Mouse (Mus musculus) stomach, embryonic 16.5 days (tissue): ENCODE measurements around the gene Entpd1. TPM values are rescaled to one million over a fixed set of nuclear protein-coding genes. Genes with fewer than 3 reads are reported as not detected.

Source experiments
- ATAC-seq: fragments of 200-750 bp; cut with Nextera tagmentation; 2 replicates; pipeline ENCODE4 v1.8.0; 2017; ENCODE audit warnings: moderate number of reproducible peaks, moderate TSS enrichment; ENCODE audit not compliant: insufficient read depth, low FRiP score
- H3K27ac ChIP-seq: fragments of 300-500 bp; sonication (generic); 2 replicates; pipeline ENCODE4 v1.5.1; 2014; ENCODE audit warnings: low read length
- H3K27me3 ChIP-seq: fragments of 300-500 bp; sonication (generic); 2 replicates; pipeline ENCODE4 v1.6.1; 2014; ENCODE audit warnings: low read length, control low read depth, mixed read lengths; ENCODE audit not compliant: control insufficient read depth, insufficient read depth
- H3K36me3 ChIP-seq: fragments of 300-500 bp; sonication (generic); 2 replicates; pipeline ENCODE4 v1.6.1; 2014; ENCODE audit warnings: low read length; ENCODE audit not compliant: control insufficient read depth, insufficient read depth
- H3K4me1 ChIP-seq: fragments of 300-500 bp; sonication (generic); 2 replicates; pipeline ENCODE4 v1.6.1; 2014; ENCODE audit warnings: low read length, control low read depth, mixed read lengths; ENCODE audit not compliant: control insufficient read depth, insufficient read depth
- H3K4me2 ChIP-seq: fragments of 300-500 bp; sonication (generic); 2 replicates; pipeline ENCODE4 v1.6.1; 2014; ENCODE audit warnings: low read depth, low read length, mixed read lengths
- H3K4me3 ChIP-seq: fragments of 300-500 bp; sonication (generic); replicated peaks from 2 replicates; pipeline ENCODE4 v1.5.1; 2014; ENCODE audit warnings: mild to moderate bottlenecking, low read length
- H3K9ac ChIP-seq: fragments of 300-500 bp; sonication (generic); 2 replicates; pipeline ENCODE4 v1.6.1; 2014; ENCODE audit warnings: low read length
- H3K9me3 ChIP-seq: fragments of 300-500 bp; sonication (generic); replicated peaks from 2 replicates; pipeline ENCODE4 v1.6.1; 2016; ENCODE audit warnings: low read length, control low read depth; ENCODE audit not compliant: control insufficient read depth
- WGBS: fragments of 180-500 bp; shearing (Covaris S2); extraction: QIAGEN DNeasy Blood & Tissue Kit; methylation state at CpG from one replicate; pipeline ENCODE4 v1.1.7; 2014; 5-methylcytosine and 5-hydroxymethylcytosine counted together
- polyA plus RNA-seq: library from polyadenylated mRNA; unstranded; fragments of >200 nt; fragmentation: Nextera tagmentation; extraction: Ambion mirVana; gene quantifications from 2 replicates; pipeline ENCODE4 v1.2.1, GENCODE M21; 2015

The Entpd1 gene
- polyA plus RNA-seq, 1 experiment from 2014 or later = 16.2 TPM

- H3K4me3 ChIP-seq = no peak overlapping the region
- no peak overlapping the region for H3K9ac ChIP-seq
- H3K4me1 ChIP-seq = no peaks in the 10 kb centered on the region
- H3K4me2 ChIP-seq = no peak overlapping the region
- no peaks in the 10 kb centered on the region for H3K9me3 ChIP-seq
- no peaks in the 10 kb centered on the region for H3K36me3 ChIP-seq
- no peaks in the 10 kb centered on the region for H3K27me3 ChIP-seq
- no peak for ATAC-seq
- no peak overlapping the region for H3K27ac ChIP-seq
- 82% methylated on average over 1 of the region's 1 CpGs for WGBS
These were observed 21.0 kb downstream of the Entpd1 start for GRCm38 (mm10) chr19:40633144-40633543.

GRCm38 (mm10) chr19:40637091-40637490 is 24.9 kb downstream of the Entpd1 start:
- WGBS = 34% methylated on average over 4 of the region's 4 CpGs
- H3K9ac ChIP-seq = no peak overlapping the region
- no peaks in the 10 kb centered on the region for H3K27me3 ChIP-seq
- H3K36me3 ChIP-seq = no peaks in the 10 kb centered on the region
- no peaks in the 10 kb centered on the region for H3K9me3 ChIP-seq
- no peak overlapping the region for H3K4me3 ChIP-seq
- no peaks in the 10 kb centered on the region for H3K4me1 ChIP-seq
- H3K4me2 ChIP-seq = no peak overlapping the region
- H3K27ac ChIP-seq = peak overlapping the region; percentile 25; the same call in 1 of the 2 replicates
- ATAC-seq = 0 out of 2 replicates have a peak, but pooled peaks have one; percentile 44

- peak overlapping the region; percentile 25; the same call in 1 of the 2 replicates for H3K27ac ChIP-seq
- WGBS = 73% methylated on average over 7 of the region's 7 CpGs
- H3K4me3 ChIP-seq = no peak overlapping the region
- H3K9me3 ChIP-seq = no peaks in the 10 kb centered on the region
- no peaks in the 10 kb centered on the region for H3K36me3 ChIP-seq
- H3K4me1 ChIP-seq = no peaks in the 10 kb centered on the region
- no peaks in the 10 kb centered on the region for H3K27me3 ChIP-seq
- no peak overlapping the region for H3K9ac ChIP-seq
- H3K4me2 ChIP-seq = no peak overlapping the region
- no peak for ATAC-seq
These were observed 25.4 kb downstream of the Entpd1 start for GRCm38 (mm10) chr19:40637601-40638000.

- Histone ChIP-seq H3K4me1 (no peaks in the 10 kb centered on the region), H3K9ac (no peak overlapping the region), H3K9me3 (no peaks in the 10 kb centered on the region), H3K36me3 (no peaks in the 10 kb centered on the region), H3K27me3 (no peaks in the 10 kb centered on the region), H3K4me2 (no peak overlapping the region), H3K27ac (peak overlapping the region; percentile 14; the same call in 1 of the 2 replicates), H3K4me3 (no peak overlapping the region)
- 87% methylated on average over 5 of the region's 5 CpGs for WGBS
- ATAC-seq = no peak
These were observed 26.4 kb downstream of the Entpd1 start for GRCm38 (mm10) chr19:40638582-40638981.

GRCm38 (mm10) chr19:40639729-40640304 is 27.7 kb downstream of the Entpd1 start:
- Histone ChIP-seq H3K9me3 (no peaks in the 10 kb centered on the region), H3K27ac (no peak overlapping the region), H3K36me3 (no peaks in the 10 kb centered on the region), H3K27me3 (no peaks in the 10 kb centered on the region), H3K9ac (no peak overlapping the region), H3K4me3 (no peak overlapping the region), H3K4me1 (no peaks in the 10 kb centered on the region), H3K4me2 (no peak overlapping the region)
- WGBS = 82% methylated on average over 11 of the region's 11 CpGs
- no peak for ATAC-seq

GRCm38 (mm10) chr19:40640799-40641198 is 28.6 kb downstream of the Entpd1 start:
- H3K4me3 ChIP-seq = no peak overlapping the region
- no peak overlapping the region for H3K4me2 ChIP-seq
- H3K9ac ChIP-seq = no peak overlapping the region
- no peak overlapping the region for H3K27ac ChIP-seq
- no peaks in the 10 kb centered on the region for H3K36me3 ChIP-seq
- H3K27me3 ChIP-seq = no peaks in the 10 kb centered on the region
- WGBS = 83% methylated on average over 2 of the region's 2 CpGs
- no peaks in the 10 kb centered on the region for H3K4me1 ChIP-seq
- no peaks in the 10 kb centered on the region for H3K9me3 ChIP-seq
- no peak for ATAC-seq

- Histone ChIP-seq H3K9me3 (no peaks in the 10 kb centered on the region), H3K4me1 (no peaks in the 10 kb centered on the region; the same call in 1 of the 2 replicates), H3K4me2 (no peak overlapping the region), H3K27me3 (no peaks in the 10 kb centered on the region), H3K27ac (no peak overlapping the region), H3K36me3 (no peaks in the 10 kb centered on the region), H3K4me3 (no peak overlapping the region), H3K9ac (no peak overlapping the region)
- 87% methylated on average over 1 of the region's 1 CpGs for WGBS
- ATAC-seq = no peak
These were observed 31.7 kb downstream of the Entpd1 start for GRCm38 (mm10) chr19:40643846-40644245.

- Histone ChIP-seq H3K4me2 (no peak overlapping the region), H3K4me1 (no peaks in the 10 kb centered on the region; the same call in 1 of the 2 replicates), H3K36me3 (no peaks in the 10 kb centered on the region), H3K4me3 (no peak overlapping the region), H3K9me3 (no peaks in the 10 kb centered on the region), H3K9ac (no peak overlapping the region), H3K27me3 (no peaks in the 10 kb centered on the region), H3K27ac (no peak overlapping the region)
- ATAC-seq = no peak
- 53% methylated on average over 6 of the region's 6 CpGs for WGBS
These were observed 34.2 kb downstream of the Entpd1 start for GRCm38 (mm10) chr19:40646379-40646778.

- ATAC-seq = peak; percentile 62; the same call in 1 of the 2 replicates
- Histone ChIP-seq H3K9ac (no peak overlapping the region), H3K4me2 (no peak overlapping the region), H3K9me3 (no peaks in the 10 kb centered on the region), H3K36me3 (no peaks in the 10 kb centered on the region), H3K4me1 (no peaks in the 10 kb centered on the region; the same call in 1 of the 2 replicates), H3K27me3 (no peaks in the 10 kb centered on the region), H3K27ac (peak overlapping the region; percentile 49; the same call in 1 of the 2 replicates), H3K4me3 (no peak overlapping the region)
- WGBS = 39% methylated on average over 9 of the region's 9 CpGs
These were observed 35.4 kb downstream of the Entpd1 start for GRCm38 (mm10) chr19:40647319-40648158.
